Mouse (Mus musculus) ES-Bruce4 (cell line): ENCODE results near the gene Gm10160. TPM values are rescaled to one million over a fixed set of nuclear protein-coding genes. Genes with fewer than 3 reads are reported as not detected.
A peak's percentile ranks its signal among the peaks of the same experiment; 100 is the strongest.

Experiments used
- H3K27ac ChIP-seq: 2 replicates; pipeline ENCODE4 v1.5.1; 2012; ENCODE audit warnings: low read length, inconsistent platforms; ENCODE audit not compliant: insufficient read depth
- H3K27me3 ChIP-seq: 2 replicates; pipeline ENCODE4 v1.6.1; 2012; ENCODE audit warnings: mild to moderate bottlenecking, low read length, inconsistent platforms; ENCODE audit not compliant: control insufficient read depth, poor library complexity, insufficient read depth, severe bottlenecking
- H3K36me3 ChIP-seq: 2 replicates; pipeline ENCODE4 v1.6.1; 2012; ENCODE audit warnings: inconsistent platforms, mild to moderate bottlenecking, low read length, moderate library complexity; ENCODE audit not compliant: control insufficient read depth, poor library complexity, insufficient read depth, severe bottlenecking
- H3K4me1 ChIP-seq: one replicate; pipeline ENCODE4 v1.8.1; 2011; ENCODE audit warnings: low read length; ENCODE audit not compliant: control insufficient read depth, insufficient read depth
- H3K4me3 ChIP-seq: 2 replicates; pipeline ENCODE4 v1.5.1; 2011; ENCODE audit warnings: low read depth, mild to moderate bottlenecking, low read length
- H3K9ac ChIP-seq: 2 replicates; pipeline ENCODE4 v1.6.1; 2012; ENCODE audit warnings: low read depth, mild to moderate bottlenecking, inconsistent platforms; ENCODE audit not compliant: poor library complexity, severe bottlenecking
- H3K9me3 ChIP-seq: replicated peaks from 2 replicates; pipeline ENCODE4 v1.6.1; 2012; ENCODE audit warnings: mild to moderate bottlenecking, low read length, inconsistent platforms; ENCODE audit not compliant: control insufficient read depth, poor library complexity, insufficient read depth, severe bottlenecking
- CTCF ChIP-seq: IDR thresholded peaks from one replicate; pipeline ENCODE4 v1.8.1; 2011; ENCODE audit warnings: low read depth, low read length
- EP300 ChIP-seq: IDR thresholded peaks from 2 replicates; pipeline ENCODE4 v1.6.1; 2011; ENCODE audit warnings: low read depth, low read length; ENCODE audit not compliant: insufficient read depth
- POLR2A ChIP-seq: IDR thresholded peaks from one replicate; pipeline ENCODE4 v1.8.1; 2011; ENCODE audit warnings: low read length; ENCODE audit not compliant: insufficient read depth
- polyA plus RNA-seq: library from polyadenylated mRNA; stranded (reverse); fragments of >200 nt; gene quantifications from 2 replicates; pipeline ENCODE4 v1.2.4, GENCODE M21; 2011; ENCODE audit warnings: low read depth; ENCODE audit not compliant: missing spikeins, insufficient read depth, insufficient read length

Gm10160 gene
- polyA plus RNA-seq, 1 experiment, result not detected

- Histone ChIP-seq H3K36me3 (no peaks in the 10 kb centered on the region), H3K4me1 (peaks cover 4% of the 10 kb centered on the region), H3K9me3 (no peaks in the 10 kb centered on the region), H3K4me3 (no peak overlapping the region), H3K9ac (no peak overlapping the region), H3K27ac (peak overlapping the region; percentile 45), H3K27me3 (no peaks in the 10 kb centered on the region)
- TF ChIP-seq POLR2A, result no peak
- TF ChIP-seq CTCF, result peak; percentile 91
- TF ChIP-seq EP300, result 0 out of 2 replicates have a peak, but pooled peaks have one; percentile 40
Measured at GRCm38 (mm10) chr7:81868158-81868557, 12.6 kb upstream of the Gm10160 start.

GRCm38 (mm10) chr7:81867231-81867930 lies 11.8 kb upstream of the Gm10160 start:
- Histone ChIP-seq H3K9ac (no peak overlapping the region), H3K4me3 (no peak overlapping the region), H3K9me3 (no peaks in the 10 kb centered on the region), H3K27ac (peak overlapping the region; percentile 32), H3K36me3 (no peaks in the 10 kb centered on the region), H3K4me1 (peaks cover 4% of the 10 kb centered on the region), H3K27me3 (no peaks in the 10 kb centered on the region)
- TF ChIP-seq EP300 (peak; percentile 47; the same call in 1 of the 2 replicates), POLR2A (no peak)

- no peak overlapping the region for H3K27ac ChIP-seq
- no peaks in the 10 kb centered on the region for H3K36me3 ChIP-seq
- no peak overlapping the region for H3K9ac ChIP-seq
- no peaks in the 10 kb centered on the region for H3K9me3 ChIP-seq
- peaks cover 4% of the 10 kb centered on the region for H3K4me1 ChIP-seq
- no peak overlapping the region for H3K4me3 ChIP-seq
- TF ChIP-seq CTCF (no peak), EP300 (no peak), POLR2A (no peak)
- H3K27me3 ChIP-seq, result no peaks in the 10 kb centered on the region
Measured at GRCm38 (mm10) chr7:81865937-81866336, 10.3 kb upstream of the Gm10160 start.

- Histone ChIP-seq H3K9ac (no peak overlapping the region), H3K36me3 (no peaks in the 10 kb centered on the region), H3K27me3 (peaks cover 3% of the 10 kb centered on the region; the same call in 1 of the 2 replicates), H3K9me3 (no peaks in the 10 kb centered on the region), H3K4me1 (peaks cover 4% of the 10 kb centered on the region), H3K27ac (no peak overlapping the region), H3K4me3 (no peak overlapping the region)
- TF ChIP-seq EP300, result no peak
- TF ChIP-seq POLR2A, result no peak
- TF ChIP-seq CTCF, result no peak
Measured at GRCm38 (mm10) chr7:81864552-81864951, 9.0 kb upstream of the Gm10160 start.

- Histone ChIP-seq H3K36me3 (no peaks in the 10 kb centered on the region), H3K9ac (no peak overlapping the region), H3K4me3 (no peak overlapping the region), H3K27ac (no peak overlapping the region), H3K4me1 (peaks cover 4% of the 10 kb centered on the region), H3K9me3 (no peaks in the 10 kb centered on the region), H3K27me3 (peaks cover 7% of the 10 kb centered on the region)
- no peak for TF ChIP-seq CTCF
- TF ChIP-seq EP300, result no peak
- no peak for TF ChIP-seq POLR2A
Measured at GRCm38 (mm10) chr7:81862587-81863583, 7.3 kb upstream of the Gm10160 start.

- Histone ChIP-seq H3K27me3 (peaks cover 7% of the 10 kb centered on the region), H3K9ac (no peak overlapping the region), H3K9me3 (no peaks in the 10 kb centered on the region), H3K4me3 (no peak overlapping the region), H3K36me3 (no peaks in the 10 kb centered on the region), H3K4me1 (no peaks in the 10 kb centered on the region), H3K27ac (no peak overlapping the region)
- TF ChIP-seq POLR2A, result no peak
- TF ChIP-seq CTCF, result no peak
- TF ChIP-seq EP300, result no peak
Measured at GRCm38 (mm10) chr7:81861921-81862320, 6.3 kb upstream of the Gm10160 start.
